Mouse (Mus musculus) hindbrain, embryonic 11.5 days (tissue): Measurements from ENCODE around the gene Myof. TPM values are rescaled to one million over a fixed set of nuclear protein-coding genes. Genes with fewer than 3 reads are reported as not detected.

Experiments
- ATAC-seq: fragments of 200-750 bp; cut with Nextera tagmentation; 2 replicates; pipeline ENCODE4 v1.8.0; 2017; ENCODE audit warnings: mild to moderate bottlenecking, moderate TSS enrichment, moderate library complexity; ENCODE audit not compliant: low FRiP score
- DNase-seq: peaks from one replicate; pipeline ENCODE4 v3.0.0-alpha.2; 2015; ENCODE audit warnings: low spot score
- H3K27ac ChIP-seq: fragments of 300-500 bp; sonication (generic); 2 replicates; pipeline ENCODE4 v1.5.1; 2014; ENCODE audit warnings: mild to moderate bottlenecking, low read depth, low read length
- H3K27me3 ChIP-seq: fragments of 300-500 bp; sonication (generic); 2 replicates; pipeline ENCODE4 v1.6.1; 2014; ENCODE audit warnings: mild to moderate bottlenecking, low read length, moderate library complexity, mixed read lengths; ENCODE audit not compliant: control insufficient read depth, insufficient read depth
- H3K36me3 ChIP-seq: fragments of 300-500 bp; sonication (generic); 2 replicates; pipeline ENCODE4 v1.6.1; 2014; ENCODE audit warnings: mild to moderate bottlenecking, low read length, moderate library complexity, mixed read lengths; ENCODE audit not compliant: control insufficient read depth, insufficient read depth
- H3K4me1 ChIP-seq: fragments of 300-500 bp; sonication (generic); replicated peaks from 2 replicates; pipeline ENCODE4 v1.6.1; 2014; ENCODE audit warnings: low read length, mixed read lengths; ENCODE audit not compliant: control insufficient read depth, insufficient read depth
- H3K4me2 ChIP-seq: fragments of 300-500 bp; sonication (generic); replicated peaks from 2 replicates; pipeline ENCODE4 v1.6.1; 2014; ENCODE audit warnings: mild to moderate bottlenecking, low read depth, low read length
- H3K4me3 ChIP-seq: fragments of 300-500 bp; sonication (generic); 2 replicates; pipeline ENCODE4 v1.5.1; 2014; ENCODE audit warnings: low read depth, low read length
- H3K9ac ChIP-seq: fragments of 300-500 bp; sonication (generic); 2 replicates; pipeline ENCODE4 v1.6.1; 2014; ENCODE audit warnings: low read depth, low read length
- H3K9me3 ChIP-seq: fragments of 300-500 bp; sonication (generic); 2 replicates; pipeline ENCODE4 v1.6.1; 2016; ENCODE audit warnings: low read length; ENCODE audit not compliant: control insufficient read depth
- WGBS: fragments of 180-500 bp; shearing (Covaris S2); extraction: QIAGEN DNeasy Blood & Tissue Kit; methylation state at CpG from one replicate; pipeline ENCODE4 v1.1.7; 2014; 5-methylcytosine and 5-hydroxymethylcytosine counted together
- polyA plus RNA-seq: library from polyadenylated mRNA; unstranded; fragments of >200 nt; fragmentation: Nextera tagmentation; extraction: Ambion mirVana; gene quantifications from 2 replicates; pipeline ENCODE4 v1.2.1, GENCODE M21; 2014

Gene Myof
- polyA plus RNA-seq, 1 experiment from 2014 or later: 3.4 TPM

DNA sequence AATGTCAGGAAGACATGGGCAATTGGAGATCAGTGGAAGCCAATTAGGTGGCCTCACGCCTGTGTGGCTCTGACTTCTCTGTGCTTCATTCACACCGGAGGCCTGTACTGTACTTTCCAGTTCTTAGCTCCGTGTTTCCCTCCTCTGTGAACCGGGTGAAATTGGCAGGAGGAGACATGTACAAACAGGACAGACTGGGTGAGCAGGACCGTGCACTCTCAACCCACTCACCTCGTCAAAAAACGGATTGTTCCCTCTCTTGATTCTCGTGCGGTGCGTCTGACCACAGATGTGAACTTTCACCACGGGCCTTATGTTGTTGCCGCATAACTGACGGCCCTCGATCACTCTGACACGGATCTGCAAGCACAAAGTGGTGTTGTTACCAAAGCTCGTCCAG lies 57.6 kb downstream of the Myof start:
- H3K27ac ChIP-seq: no peak overlapping the region
- no peaks in the 10 kb centered on the region for H3K9me3 ChIP-seq
- 87% methylated on average over 16 of the region's 16 CpGs for WGBS
- no peaks in the 10 kb centered on the region for H3K4me1 ChIP-seq
- H3K27me3 ChIP-seq: no peaks in the 10 kb centered on the region
- ATAC-seq (no peak), DNase-seq (no peak)
- H3K4me2 ChIP-seq: no peak overlapping the region
- no peaks in the 10 kb centered on the region for H3K36me3 ChIP-seq
- H3K4me3 ChIP-seq: no peak overlapping the region
- no peak overlapping the region for H3K9ac ChIP-seq

GRCm38 (mm10) chr19:37975951-37976350 lies 67.4 kb downstream of the Myof start:
- no peaks in the 10 kb centered on the region for H3K4me1 ChIP-seq
- WGBS: 89% methylated on average over 5 of the region's 5 CpGs
- H3K4me2 ChIP-seq: no peak overlapping the region
- H3K9ac ChIP-seq: no peak overlapping the region
- no peaks in the 10 kb centered on the region for H3K36me3 ChIP-seq
- ATAC-seq (no peak), DNase-seq (no peak)
- no peak overlapping the region for H3K27ac ChIP-seq
- H3K27me3 ChIP-seq: no peaks in the 10 kb centered on the region
- no peak overlapping the region for H3K4me3 ChIP-seq
- no peaks in the 10 kb centered on the region for H3K9me3 ChIP-seq

GRCm38 (mm10) chr19:37970571-37970970 lies 72.8 kb downstream of the Myof start:
- ATAC-seq: no peak

GRCm38 (mm10) chr19:37970004-37970403 lies 73.4 kb downstream of the Myof start:
- no peak overlapping the region for H3K9ac ChIP-seq
- H3K27me3 ChIP-seq: no peaks in the 10 kb centered on the region
- no peak for ATAC-seq
- no peaks in the 10 kb centered on the region for H3K36me3 ChIP-seq
- no peak for DNase-seq
- no peaks in the 10 kb centered on the region for H3K4me1 ChIP-seq
- 75% methylated on average over 5 of the region's 5 CpGs for WGBS
- H3K4me3 ChIP-seq: no peak overlapping the region
- H3K27ac ChIP-seq: no peak overlapping the region
- no peak overlapping the region for H3K4me2 ChIP-seq
- no peaks in the 10 kb centered on the region for H3K9me3 ChIP-seq

More at GRCm38 (mm10) chr19:37970571-37970970, 72.8 kb downstream of the Myof start:
- WGBS: 91% methylated on average over 4 of the region's 4 CpGs
- Histone ChIP-seq H3K27ac (no peak overlapping the region), H3K9me3 (no peaks in the 10 kb centered on the region), H3K4me1 (no peaks in the 10 kb centered on the region), H3K9ac (no peak overlapping the region), H3K4me3 (no peak overlapping the region), H3K36me3 (no peaks in the 10 kb centered on the region), H3K27me3 (no peaks in the 10 kb centered on the region), H3K4me2 (no peak overlapping the region)
- no peak for DNase-seq

DNA sequence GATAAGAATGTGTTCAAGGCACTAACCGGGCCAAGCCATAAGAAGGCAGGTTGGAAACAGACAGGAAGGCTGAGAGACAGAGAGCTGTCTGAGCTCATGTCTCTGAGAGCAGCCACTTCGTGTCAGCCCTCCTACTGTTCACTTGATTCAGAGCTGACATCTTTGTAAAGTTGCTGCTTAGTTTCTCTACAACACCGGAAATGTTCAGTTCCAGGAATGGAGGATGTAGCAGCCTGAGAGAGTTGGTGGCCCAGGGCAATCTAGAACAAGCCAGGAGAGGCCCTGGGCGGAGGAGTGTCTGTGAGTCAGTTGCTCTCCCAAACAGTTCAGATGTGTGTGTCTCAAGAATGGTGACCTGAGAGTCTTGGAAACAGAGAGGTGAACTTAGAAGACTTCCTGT lies 77.5 kb downstream of the Myof start:
- no peak overlapping the region for H3K27ac ChIP-seq
- DNase-seq: no peak
- no peak overlapping the region for H3K4me2 ChIP-seq
- no peak overlapping the region for H3K4me3 ChIP-seq
- H3K4me1 ChIP-seq: no peaks in the 10 kb centered on the region
- 76% methylated on average over 4 of the region's 4 CpGs for WGBS
- H3K9ac ChIP-seq: no peak overlapping the region
- H3K27me3 ChIP-seq: no peaks in the 10 kb centered on the region
- ATAC-seq: no peak
- no peaks in the 10 kb centered on the region for H3K9me3 ChIP-seq
- H3K36me3 ChIP-seq: no peaks in the 10 kb centered on the region

DNA sequence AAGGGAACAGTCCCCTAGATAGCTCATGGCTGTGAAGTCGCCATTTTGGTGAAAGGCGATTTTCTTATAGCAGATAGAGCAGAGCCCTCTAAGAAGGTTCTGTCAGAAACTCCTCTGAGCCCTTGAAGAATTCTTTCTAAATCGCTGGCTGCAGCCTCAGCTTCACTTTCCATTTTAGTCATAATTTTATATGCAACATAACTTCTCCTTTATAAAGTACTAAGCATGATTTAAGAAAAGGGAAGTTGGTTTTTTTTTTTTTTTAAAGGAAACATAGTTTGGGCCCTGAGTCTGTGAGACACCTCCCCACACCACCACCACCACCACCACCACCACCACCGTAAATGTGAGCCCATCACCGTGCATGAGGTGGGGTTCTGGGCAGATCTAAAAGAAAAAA lies 80.0 kb downstream of the Myof start:
- WGBS: 92% methylated on average over 5 of the region's 5 CpGs
- H3K9me3 ChIP-seq: no peaks in the 10 kb centered on the region

DNA sequence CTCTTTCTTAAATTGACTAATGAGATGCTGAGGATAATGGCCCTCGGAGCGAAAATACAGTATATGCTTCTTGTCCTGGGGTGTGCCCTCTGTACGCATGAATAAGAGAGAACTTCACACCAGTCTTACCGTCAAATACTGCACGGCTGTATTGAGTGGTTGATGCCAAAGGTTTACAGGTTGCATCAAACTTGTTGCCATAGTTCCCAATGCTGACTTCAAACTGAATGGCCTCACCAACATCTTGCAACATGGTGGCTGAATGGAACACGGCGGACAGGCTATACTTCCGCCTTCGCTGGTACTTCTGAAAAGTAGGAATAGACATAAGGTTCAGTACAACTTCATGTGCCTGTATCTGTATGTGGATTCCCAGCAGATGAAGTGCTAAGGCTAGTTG lies 82.6 kb downstream of the Myof start:
- WGBS: 96% methylated on average over 9 of the region's 9 CpGs
- no peak overlapping the region for H3K9ac ChIP-seq
- H3K4me3 ChIP-seq: no peak overlapping the region
- no peak overlapping the region for H3K4me2 ChIP-seq
- H3K4me1 ChIP-seq: no peaks in the 10 kb centered on the region
- no peaks in the 10 kb centered on the region for H3K36me3 ChIP-seq
- DNase-seq (no peak), ATAC-seq (no peak)
- no peak overlapping the region for H3K27ac ChIP-seq
- H3K9me3 ChIP-seq: no peaks in the 10 kb centered on the region
- H3K27me3 ChIP-seq: no peaks in the 10 kb centered on the region

More for the DNA sequence above, 80.0 kb downstream of the Myof start:
- no peak overlapping the region for H3K27ac ChIP-seq
- no peak overlapping the region for H3K4me3 ChIP-seq
- no peaks in the 10 kb centered on the region for H3K27me3 ChIP-seq
- no peaks in the 10 kb centered on the region for H3K4me1 ChIP-seq
- H3K9ac ChIP-seq: no peak overlapping the region
- no peak for DNase-seq
- no peak overlapping the region for H3K4me2 ChIP-seq
- H3K36me3 ChIP-seq: no peaks in the 10 kb centered on the region
- ATAC-seq: no peak

DNA sequence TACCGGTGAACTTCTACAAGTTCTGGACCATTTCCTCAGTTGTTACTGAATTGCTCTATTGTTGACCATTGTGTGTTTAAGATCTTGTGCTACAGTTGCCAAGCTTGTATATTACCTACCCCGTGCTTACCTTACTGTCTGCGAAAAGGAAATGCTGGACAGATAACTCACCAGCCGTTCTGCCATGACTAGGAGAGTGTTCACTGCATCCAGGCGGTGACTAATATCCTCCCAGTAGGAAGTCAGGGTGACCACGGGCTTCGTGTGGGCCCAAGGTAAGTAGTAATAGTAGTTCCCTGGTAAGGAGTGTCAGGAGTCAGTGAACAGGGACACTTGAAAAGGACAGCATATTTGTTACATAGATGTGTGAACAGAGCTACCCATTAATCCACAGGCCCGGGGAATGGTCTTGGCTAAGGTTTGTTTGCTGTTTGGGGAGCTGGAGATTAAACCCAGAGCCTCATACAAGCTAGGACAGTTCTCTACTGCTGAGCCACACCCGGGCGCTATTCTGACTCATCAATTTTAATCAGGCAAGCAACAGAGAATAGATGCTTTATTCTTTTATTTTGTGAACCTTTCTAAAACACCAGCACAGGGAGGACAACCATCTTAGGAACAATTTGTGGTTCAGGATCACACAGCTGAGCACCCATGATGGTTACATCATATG lies 83.7 kb downstream of the Myof start:
- Histone ChIP-seq H3K4me3 (no peak overlapping the region), H3K4me1 (no peaks in the 10 kb centered on the region), H3K4me2 (no peak overlapping the region), H3K36me3 (no peaks in the 10 kb centered on the region), H3K9ac (no peak overlapping the region), H3K27me3 (no peaks in the 10 kb centered on the region), H3K9me3 (no peaks in the 10 kb centered on the region), H3K27ac (no peak overlapping the region)
- ATAC-seq (no peak), DNase-seq (no peak)
- 92% methylated on average over 10 of the region's 10 CpGs for WGBS

- H3K9me3 ChIP-seq: no peaks in the 10 kb centered on the region
- H3K36me3 ChIP-seq: no peaks in the 10 kb centered on the region
- ATAC-seq: no peak
- no peak overlapping the region for H3K4me2 ChIP-seq
- 54% methylated on average over 6 of the region's 6 CpGs for WGBS
- H3K4me3 ChIP-seq: no peak overlapping the region
- H3K27ac ChIP-seq: no peak overlapping the region
- H3K4me1 ChIP-seq: no peaks in the 10 kb centered on the region
- no peak for DNase-seq
- no peak overlapping the region for H3K9ac ChIP-seq
- no peaks in the 10 kb centered on the region for H3K27me3 ChIP-seq
These were observed 84.3 kb downstream of the Myof start for GRCm38 (mm10) chr19:37959076-37959475.
